Mouse (Mus musculus) myocyte (in vitro differentiated cells): ENCODE measurements at regions not wholly inside any gene's neighbourhood (a gene's known extent, or its start where the extent isn't known, plus 50 kb on each side); places are given as distances from the start of the nearest gene placed in this dataset.

Experiments
- CEBPB ChIP-seq: IDR thresholded peaks from 2 replicates; pipeline ENCODE4 v1.6.1; 2011; ENCODE audit warnings: mild to moderate bottlenecking, moderate library complexity; ENCODE audit not compliant: poor library complexity, insufficient read depth, severe bottlenecking
- MAX ChIP-seq: IDR thresholded peaks from one replicate; pipeline ENCODE4 v1.6.1; 2011; ENCODE audit warnings: low read depth, mild to moderate bottlenecking, control low read depth
- POLR2A ChIP-seq: IDR thresholded peaks from one replicate; pipeline ENCODE4 v1.6.1; 2011; ENCODE audit warnings: low read depth, mild to moderate bottlenecking, control low read depth, moderate library complexity; ENCODE audit not compliant: insufficient read length

- TF ChIP-seq POLR2A = no peak
- TF ChIP-seq MAX = no peak
- no peak for TF ChIP-seq CEBPB
Observed at GRCm38 (mm10) chr16:79590891-79591290, 500.0 kb upstream of the Tmprss15 start.
